Mouse (Mus musculus) limb, embryonic 11.5 days (tissue): ENCODE results near the gene Gdap1l1. TPM values are rescaled to one million over a fixed set of nuclear protein-coding genes. Genes with fewer than 3 reads are reported as not detected.

ENCODE experiments used
- ATAC-seq: fragments of 200-750 bp; cut with Nextera tagmentation; 2 replicates; pipeline ENCODE4 v1.8.0; 2017; ENCODE audit warnings: low read depth; ENCODE audit not compliant: insufficient number of reproducible peaks, low FRiP score, low TSS enrichment
- DNase-seq: peaks from one replicate; pipeline ENCODE4 v3.0.0-alpha.2; 2015; ENCODE audit warnings: low spot score
- H3K27ac ChIP-seq: fragments of 300-500 bp; sonication (generic); replicated peaks from 2 replicates; pipeline ENCODE4 v1.5.1; 2014; ENCODE audit warnings: low read depth, mild to moderate bottlenecking, low read length
- H3K27me3 ChIP-seq: fragments of 300-500 bp; sonication (generic); 2 replicates; pipeline ENCODE4 v1.6.1; 2014; ENCODE audit warnings: mild to moderate bottlenecking, low read length, mixed read lengths; ENCODE audit not compliant: control insufficient read depth, insufficient read depth
- H3K36me3 ChIP-seq: fragments of 300-500 bp; sonication (generic); 2 replicates; pipeline ENCODE4 v1.6.1; 2014; ENCODE audit warnings: mild to moderate bottlenecking, low read length, moderate library complexity, mixed read lengths; ENCODE audit not compliant: control insufficient read depth, insufficient read depth
- H3K4me1 ChIP-seq: fragments of 300-500 bp; sonication (generic); 2 replicates; pipeline ENCODE4 v1.6.1; 2014; ENCODE audit warnings: low read length, mixed read lengths; ENCODE audit not compliant: control insufficient read depth, insufficient read depth
- H3K4me2 ChIP-seq: fragments of 300-500 bp; sonication (generic); 2 replicates; pipeline ENCODE4 v1.6.1; 2014; ENCODE audit warnings: low read depth, mild to moderate bottlenecking, moderate library complexity; ENCODE audit not compliant: severe bottlenecking
- H3K4me3 ChIP-seq: fragments of 300-500 bp; sonication (generic); 2 replicates; pipeline ENCODE4 v1.5.1; 2014; ENCODE audit warnings: low read depth, low read length
- H3K9ac ChIP-seq: fragments of 300-500 bp; sonication (generic); 2 replicates; pipeline ENCODE4 v1.6.1; 2014; ENCODE audit warnings: mild to moderate bottlenecking, low read length
- H3K9me3 ChIP-seq: fragments of 300-500 bp; sonication (generic); 2 replicates; pipeline ENCODE4 v1.6.1; 2016; ENCODE audit warnings: low read length; ENCODE audit not compliant: control insufficient read depth
- WGBS: fragments of 180-500 bp; shearing (Covaris S2); extraction: QIAGEN DNeasy Blood & Tissue Kit; methylation state at CpG from one replicate; pipeline ENCODE4 v1.1.7; 2014; 5-methylcytosine and 5-hydroxymethylcytosine counted together
- polyA plus RNA-seq: library from polyadenylated mRNA; unstranded; fragments of >200 nt; fragmentation: Nextera tagmentation; extraction: Ambion mirVana; gene quantifications from 2 replicates; pipeline ENCODE4 v1.2.1, GENCODE M21; 2014

The Gdap1l1 gene
- polyA plus RNA-seq, 1 experiment from 2014 or later = 0.28 TPM

- peak; percentile 75 for ATAC-seq
- 5% methylated on average over 36 of the region's 36 CpGs for WGBS
- DNase-seq = no peak
- H3K4me3 ChIP-seq = peak overlapping the region; percentile 83
- H3K9ac ChIP-seq = peak overlapping the region; percentile 79
- H3K9me3 ChIP-seq = no peaks in the 10 kb centered on the region
- peaks cover 3% of the 10 kb centered on the region; the same call in 1 of the 2 replicates for H3K4me1 ChIP-seq
- H3K27me3 ChIP-seq = no peaks in the 10 kb centered on the region
- H3K27ac ChIP-seq = no peak overlapping the region
- H3K4me2 ChIP-seq = peak overlapping the region; percentile 88
- peaks cover 4% of the 10 kb centered on the region; the same call in 1 of the 2 replicates for H3K36me3 ChIP-seq
These were observed 33.6 kb downstream of the Gdap1l1 start for GRCm38 (mm10) chr2:163471710-163472465.

DNA sequence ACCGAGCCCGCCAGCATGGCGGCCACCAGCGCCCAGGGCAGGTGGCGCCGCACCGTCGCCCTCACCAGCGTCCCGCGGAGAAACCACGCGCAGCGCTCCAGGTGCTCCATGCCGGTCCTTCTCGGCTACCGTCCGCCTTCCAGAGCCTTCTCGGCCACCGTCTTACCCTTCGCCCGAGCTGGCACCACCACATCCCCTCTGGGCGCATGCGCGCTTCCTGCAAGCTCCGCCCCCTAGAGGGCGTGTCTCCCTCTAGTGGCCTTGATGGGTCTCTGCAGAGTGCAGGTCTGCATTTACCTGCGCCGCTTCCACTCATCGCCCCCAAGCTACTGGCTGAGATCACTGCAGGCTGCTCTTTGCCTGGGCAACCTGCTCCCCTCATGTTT, 34.2 kb downstream of the Gdap1l1 start, which contains the start of gene Fitm2:
Gene Fitm2, minus strand, starts transcription at position 164 of the 386 bp plus-strand sequence.
- H3K4me3 ChIP-seq = peak within 1 kb of the TSS; percentile 83
- peaks cover 4% of the 10 kb centered on the region; the same call in 1 of the 2 replicates for H3K36me3 ChIP-seq
- H3K4me1 ChIP-seq = peaks cover 3% of the 10 kb centered on the region; the same call in 1 of the 2 replicates
- peak; percentile 92 for ATAC-seq
- H3K27ac ChIP-seq = no peak within 1 kb of the TSS
- peak within 1 kb of the TSS; percentile 88 for H3K4me2 ChIP-seq
- no peaks in the 10 kb centered on the region for H3K27me3 ChIP-seq
- whole genome bisulfite sequencing = 0% methylated on average over 30 of the region's 30 CpGs
- no peaks in the 10 kb centered on the region for H3K9me3 ChIP-seq
- peak; percentile 98 for DNase-seq
- peak within 1 kb of the TSS; percentile 79 for H3K9ac ChIP-seq

GRCm38 (mm10) chr2:163480191-163480825, 42.0 kb downstream of the Gdap1l1 start:
- Histone ChIP-seq H3K27ac (no peak overlapping the region), H3K4me3 (no peak overlapping the region), H3K9me3 (no peaks in the 10 kb centered on the region), H3K9ac (no peak overlapping the region), H3K27me3 (peaks cover 12% of the 10 kb centered on the region; the same call in 1 of the 2 replicates), H3K4me2 (no peak overlapping the region), H3K36me3 (no peaks in the 10 kb centered on the region), H3K4me1 (peaks cover 4% of the 10 kb centered on the region; the same call in 1 of the 2 replicates)
- peak; percentile 45 for DNase-seq
- 47% methylated on average over 18 of the region's 18 CpGs for WGBS
- ATAC-seq = no peak

DNA sequence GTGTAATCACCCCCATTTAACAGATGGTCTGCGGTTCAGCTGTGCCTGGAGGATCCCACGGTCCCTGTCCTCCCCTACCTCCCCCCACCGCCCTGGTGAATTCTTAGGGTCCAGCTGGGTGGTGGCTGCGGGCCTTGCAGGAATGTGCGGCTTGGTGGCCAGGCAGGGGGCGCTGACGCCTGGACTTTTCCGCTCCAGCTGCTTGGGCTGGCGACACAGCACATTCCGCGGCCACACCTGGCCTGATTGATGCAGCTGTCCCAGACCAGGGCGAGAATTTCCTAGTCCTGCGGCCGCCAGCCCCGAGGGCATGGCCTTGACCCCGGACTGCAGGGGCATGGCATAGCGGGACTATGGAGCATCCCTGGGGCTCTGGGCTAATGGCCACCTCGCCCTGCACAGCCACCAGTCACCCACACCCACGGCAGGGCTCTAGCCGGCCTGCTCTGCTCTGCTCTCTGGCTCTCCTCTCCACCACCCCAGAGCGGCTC, 43.3 kb downstream of the Gdap1l1 start:
- ATAC-seq (peak; percentile 35), DNase-seq (peak; percentile 69)
- H3K4me3 ChIP-seq = no peak overlapping the region; the same call in 1 of the 2 replicates
- peaks cover 4% of the 10 kb centered on the region; the same call in 1 of the 2 replicates for H3K4me1 ChIP-seq
- H3K9ac ChIP-seq = no peak overlapping the region
- no peaks in the 10 kb centered on the region for H3K9me3 ChIP-seq
- under 1% methylated on average over 21 of the region's 21 CpGs for WGBS
- H3K27me3 ChIP-seq = peaks cover 12% of the 10 kb centered on the region; the same call in 1 of the 2 replicates
- H3K27ac ChIP-seq = no peak overlapping the region
- H3K36me3 ChIP-seq = no peaks in the 10 kb centered on the region
- peak overlapping the region; percentile 60 for H3K4me2 ChIP-seq

DNA sequence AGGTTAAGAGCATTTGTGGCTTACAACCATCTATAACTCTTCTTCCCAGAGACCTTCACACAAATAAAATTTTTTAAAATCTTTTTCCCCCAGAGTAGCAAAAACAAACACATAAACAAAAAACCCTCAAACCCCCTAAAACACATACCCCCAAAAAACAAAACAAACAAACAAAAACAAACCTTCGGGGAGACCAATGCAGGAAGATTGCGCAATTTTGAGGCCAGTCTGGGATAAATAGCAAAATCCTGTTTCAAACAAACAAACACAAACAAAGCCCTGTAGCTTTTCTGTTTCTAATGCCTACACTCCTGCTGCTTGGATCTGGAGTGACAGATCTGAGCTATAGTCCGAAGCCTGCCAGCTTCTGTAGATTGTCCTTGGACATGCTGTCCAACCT, 49.1 kb downstream of the Gdap1l1 start:
- no peaks in the 10 kb centered on the region for H3K9me3 ChIP-seq
- no peak overlapping the region for H3K4me2 ChIP-seq
- H3K27me3 ChIP-seq = no peaks in the 10 kb centered on the region
- no peaks in the 10 kb centered on the region for H3K36me3 ChIP-seq
- no peaks in the 10 kb centered on the region for H3K4me1 ChIP-seq
- WGBS = 91% methylated on average over 3 of the region's 3 CpGs
- no peak for DNase-seq
- H3K4me3 ChIP-seq = no peak overlapping the region
- no peak for ATAC-seq
- H3K27ac ChIP-seq = no peak overlapping the region
- H3K9ac ChIP-seq = no peak overlapping the region

GRCm38 (mm10) chr2:163489725-163490291, 51.5 kb downstream of the Gdap1l1 start:
- no peak overlapping the region for H3K4me2 ChIP-seq
- H3K36me3 ChIP-seq = no peaks in the 10 kb centered on the region
- no peak overlapping the region for H3K27ac ChIP-seq
- WGBS = 57% methylated on average over 5 of the region's 5 CpGs
- ATAC-seq (no peak), DNase-seq (no peak)
- no peak overlapping the region for H3K4me3 ChIP-seq
- H3K4me1 ChIP-seq = no peaks in the 10 kb centered on the region
- H3K9ac ChIP-seq = no peak overlapping the region
- no peaks in the 10 kb centered on the region for H3K27me3 ChIP-seq
- H3K9me3 ChIP-seq = no peaks in the 10 kb centered on the region

GRCm38 (mm10) chr2:163490656-163491055, 52.4 kb downstream of the Gdap1l1 start:
- Histone ChIP-seq H3K9ac (no peak overlapping the region), H3K4me2 (no peak overlapping the region), H3K9me3 (no peaks in the 10 kb centered on the region), H3K4me3 (no peak overlapping the region), H3K27ac (no peak overlapping the region), H3K4me1 (no peaks in the 10 kb centered on the region), H3K27me3 (no peaks in the 10 kb centered on the region), H3K36me3 (no peaks in the 10 kb centered on the region)
- 90% methylated on average over 17 of the region's 17 CpGs for WGBS
- no peak for DNase-seq
- no peak for ATAC-seq

DNA sequence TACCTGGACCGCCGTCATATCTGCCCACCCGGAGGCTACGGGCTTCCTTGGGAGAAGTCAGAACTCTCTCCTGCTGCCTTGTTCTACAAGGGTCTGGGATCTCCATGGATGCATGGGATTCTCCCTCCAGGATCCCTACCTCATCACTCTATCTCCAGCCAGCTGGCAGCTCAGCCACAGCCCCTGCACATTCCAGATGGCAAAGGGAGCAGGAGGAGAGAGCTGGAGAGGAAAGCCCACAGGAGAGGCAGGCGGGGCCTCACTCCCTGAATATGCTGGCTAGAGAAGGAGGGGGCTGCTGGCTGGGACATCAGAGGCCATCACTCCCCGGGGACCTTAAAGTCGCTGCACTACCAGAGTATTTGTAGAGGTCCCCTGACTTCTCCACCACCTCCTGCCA, 53.1 kb downstream of the Gdap1l1 start:
- Histone ChIP-seq H3K4me2 (no peak overlapping the region), H3K9me3 (no peaks in the 10 kb centered on the region), H3K36me3 (no peaks in the 10 kb centered on the region), H3K27me3 (no peaks in the 10 kb centered on the region), H3K4me3 (no peak overlapping the region), H3K27ac (no peak overlapping the region), H3K4me1 (no peaks in the 10 kb centered on the region), H3K9ac (no peak overlapping the region)
- 58% methylated on average over 7 of the region's 7 CpGs for WGBS
- ATAC-seq = no peak
- DNase-seq = no peak
